26 mouse cellular contexts compared by ENCODE assay signal in the genomic region with DNA sequence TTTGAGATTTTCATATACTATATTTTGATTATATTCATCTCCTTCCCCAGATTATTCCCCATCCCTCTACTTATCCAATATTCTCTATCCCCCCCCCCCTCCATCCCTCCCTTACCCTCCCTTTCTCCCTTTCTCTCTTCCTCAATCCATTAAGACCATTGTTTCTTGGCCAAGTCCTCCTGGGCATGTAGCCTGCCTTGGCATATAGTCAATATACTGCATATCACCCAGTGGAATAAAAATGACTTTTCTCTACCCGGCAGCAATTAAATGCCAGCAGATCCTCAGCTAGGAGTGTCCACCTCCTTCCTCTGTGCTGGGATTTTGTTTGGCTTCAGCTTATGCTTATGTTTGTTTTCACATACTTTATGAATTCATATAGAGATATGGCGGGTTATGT.
"Had no signal": no experiment of that assay in that cellular context is flagged by ENCODE, and none has a peak within 500 bp of the region (broad histone marks: within the 10 kb centered on the region; RNA-seq: fewer than 3 reads in every experiment).

No protein-coding gene starts in this region.

- H3K4me1 ChIP-seq: heart, embryonic 13.5 days; heart, embryonic 15.5 days; hindbrain, embryonic 13.5 days; hindbrain, embryonic 15.5 days; kidney, embryonic 15.5 days; limb, embryonic 10.5 days; limb, embryonic 12.5 days; liver, embryonic 13.5 days; liver, embryonic 15.5 days had no signal

- H3K4me2 ChIP-seq: heart, embryonic 11.5 days; heart, embryonic 13.5 days; heart, embryonic 15.5 days; hindbrain, embryonic 13.5 days; hindbrain, embryonic 15.5 days; kidney, embryonic 15.5 days; limb, embryonic 12.5 days; liver, embryonic 11.5 days; liver, embryonic 13.5 days; liver, embryonic 15.5 days had no signal

- H3K9ac ChIP-seq: heart, embryonic 13.5 days; heart, embryonic 15.5 days; hindbrain, embryonic 13.5 days; hindbrain, embryonic 15.5 days; kidney, embryonic 15.5 days; limb, embryonic 12.5 days; liver, embryonic 13.5 days; liver, embryonic 15.5 days; liver, postnatal 0 days had no signal

- H3K27ac ChIP-seq: heart, adult 2 months; heart, embryonic 13.5 days; heart, embryonic 15.5 days; hindbrain, embryonic 13.5 days; hindbrain, embryonic 15.5 days; hindbrain, postnatal 0 days; kidney, embryonic 15.5 days; kidney, postnatal 0 days; left cerebral cortex, adult 2 months; limb, embryonic 10.5 days; limb, embryonic 12.5 days; liver, embryonic 13.5 days; liver, embryonic 15.5 days had no signal

- H3K27me3 ChIP-seq: heart, embryonic 13.5 days; heart, embryonic 15.5 days; hindbrain, embryonic 13.5 days; hindbrain, embryonic 15.5 days; kidney, embryonic 15.5 days; limb, embryonic 12.5 days; liver, embryonic 13.5 days; liver, embryonic 15.5 days had no signal

- H3K36me3 ChIP-seq: heart, embryonic 13.5 days; heart, embryonic 15.5 days; hindbrain, embryonic 13.5 days; hindbrain, embryonic 15.5 days; kidney, embryonic 15.5 days; limb, embryonic 10.5 days; limb, embryonic 12.5 days; liver, embryonic 13.5 days; liver, embryonic 15.5 days had no signal

- DNase-seq: gastrocnemius, postnatal 36 days; heart, adult 11 months; kidney, adult 11 months; kidney, adult 2 months; kidney, adult 9 months; kidney, postnatal 14 days; kidney, postnatal 36 days; layer of hippocampus, adult 9-11 months; liver; liver, embryonic 13.5 days; liver, postnatal 0 days had no signal

- H3K9me3 ChIP-seq: heart, embryonic 15.5 days; hindbrain, embryonic 15.5 days; kidney, embryonic 15.5 days; limb, embryonic 10.5 days; limb, embryonic 12.5 days; liver, embryonic 13.5 days; liver, embryonic 15.5 days had no signal

- ATAC-seq: hindbrain, postnatal 0 days; intestine, embryonic 16.5 days; liver, postnatal 0 days had no signal

- H3K4me3 ChIP-seq: heart, adult 2 months; heart, embryonic 13.5 days; heart, embryonic 15.5 days; hindbrain, embryonic 13.5 days; hindbrain, embryonic 15.5 days; kidney, embryonic 15.5 days; left cerebral cortex, adult 2 months; limb, embryonic 10.5 days; limb, embryonic 12.5 days; liver, embryonic 13.5 days; liver, embryonic 15.5 days had no signal
